Mouse (Mus musculus): ENCODE results near the gene Vasn. TPM values are rescaled to one million over a fixed set of nuclear protein-coding genes. Genes with fewer than 3 reads are reported as not detected.
A peak's percentile ranks its signal among the peaks of the same experiment; 100 is the strongest.

Gene Vasn
- total RNA-seq, 1 experiment = 8.7 TPM

GRCm38 (mm10) chr16:4608532-4609059 lies 31.1 kb upstream of the Vasn start:
- Histone ChIP-seq H3K36me3 (ENCODE audit: control insufficient read depth, insufficient read depth, low read length, poor library complexity, severe bottlenecking) (peaks cover 35% of the 10 kb centered on the region), H3K4me1 (ENCODE audit: control insufficient read depth in 2 of 2, insufficient read depth in 2 of 2, low read length in 2 of 2, poor library complexity in 1 of 2) (peaks cover 8 to 47% of the 10 kb centered on the region in 2 experiments), H3K27ac (ENCODE audit: insufficient read depth, low read depth, low read length, poor library complexity, severe bottlenecking) (no peak overlapping the region), H3K9me3 (ENCODE audit: control insufficient read depth, insufficient read depth, low read depth, low read length) (no peaks in the 10 kb centered on the region), H3K9ac (ENCODE audit: insufficient read depth, low read depth, low read length, poor library complexity, severe bottlenecking) (no peak overlapping the region), H3K4me3 (ENCODE audit: insufficient read depth in 1 of 2, low read depth in 1 of 2, low read length in 2 of 2, poor library complexity in 1 of 2, severe bottlenecking in 1 of 2) (peak overlapping the region in 1 of 2 experiments; percentile 15; a peak in 1 of 4 replicates)
- TF ChIP-seq ZC3H11A (IDR thresholded peaks at IDR 0.05; ENCODE audit: borderline replicate concordance, low read depth, low read length) (no peak), ZNF384 (IDR thresholded peaks at IDR 0.05; ENCODE audit: low read depth, low read length) (no peak), MAFK (IDR thresholded peaks at IDR 0.05; ENCODE audit: insufficient read depth, low read depth, low read length) (no peak), CHD2 (IDR thresholded peaks at IDR 0.05; ENCODE audit: low read depth, low read length) (no peak), HCFC1 (IDR thresholded peaks at IDR 0.05; ENCODE audit: borderline replicate concordance, insufficient read depth, low read length) (no peak)
- no peak for DNase-seq (ENCODE audit: low read depth, low spot score)
- in situ Hi-C loops (cut with MboI; ENCODE audit: low sequenced_read_pairs in 2 of 2, unreplicated experiment in 2 of 2) = no loop called here

GRCm38 (mm10) chr16:4611193-4611592 lies 28.5 kb upstream of the Vasn start:
- H3K9me3 ChIP-seq (ENCODE audit: control insufficient read depth, insufficient read depth, low read depth, low read length) = no peaks in the 10 kb centered on the region
- peaks cover 55% of the 10 kb centered on the region for H3K36me3 ChIP-seq (ENCODE audit: control insufficient read depth, insufficient read depth, low read length, poor library complexity, severe bottlenecking)
- TF ChIP-seq HCFC1 (IDR thresholded peaks at IDR 0.05; ENCODE audit: borderline replicate concordance, insufficient read depth, low read length) = no peak
- no peak for TF ChIP-seq CHD2 (IDR thresholded peaks at IDR 0.05; ENCODE audit: low read depth, low read length)
- no peak for TF ChIP-seq ZC3H11A (IDR thresholded peaks at IDR 0.05; ENCODE audit: borderline replicate concordance, low read depth, low read length)
- no peak for TF ChIP-seq MAFK (IDR thresholded peaks at IDR 0.05; ENCODE audit: insufficient read depth, low read depth, low read length)
- TF ChIP-seq ZNF384 (IDR thresholded peaks at IDR 0.05; ENCODE audit: low read depth, low read length) = no peak
- no peak overlapping the region for H3K27ac ChIP-seq (ENCODE audit: insufficient read depth, low read depth, low read length, poor library complexity, severe bottlenecking)
- in situ Hi-C loops (cut with MboI; ENCODE audit: low sequenced_read_pairs in 2 of 2, unreplicated experiment in 2 of 2) = no loop called here
- H3K9ac ChIP-seq (ENCODE audit: insufficient read depth, low read depth, low read length, poor library complexity, severe bottlenecking) = no peak overlapping the region
- H3K4me3 ChIP-seq (ENCODE audit: insufficient read depth in 1 of 2, low read depth in 1 of 2, low read length in 2 of 2, poor library complexity in 1 of 2, severe bottlenecking in 1 of 2) = no peak overlapping the region
- peaks cover 0 to 21% of the 10 kb centered on the region in 2 experiments for H3K4me1 ChIP-seq (ENCODE audit: control insufficient read depth in 2 of 2, insufficient read depth in 2 of 2, low read length in 2 of 2, poor library complexity in 1 of 2)
- no peak for DNase-seq (ENCODE audit: low read depth, low spot score)

GRCm38 (mm10) chr16:4611676-4612075 lies 28.1 kb upstream of the Vasn start:
- Histone ChIP-seq H3K9me3 (ENCODE audit: control insufficient read depth, insufficient read depth, low read depth, low read length) (no peaks in the 10 kb centered on the region), H3K27ac (ENCODE audit: insufficient read depth, low read depth, low read length, poor library complexity, severe bottlenecking) (no peak overlapping the region), H3K4me3 (ENCODE audit: insufficient read depth in 1 of 2, low read depth in 1 of 2, low read length in 2 of 2, poor library complexity in 1 of 2, severe bottlenecking in 1 of 2) (no peak overlapping the region), H3K4me1 (ENCODE audit: control insufficient read depth in 2 of 2, insufficient read depth in 2 of 2, low read length in 2 of 2, poor library complexity in 1 of 2) (peaks cover 0 to 17% of the 10 kb centered on the region in 2 experiments), H3K9ac (ENCODE audit: insufficient read depth, low read depth, low read length, poor library complexity, severe bottlenecking) (no peak overlapping the region), H3K36me3 (ENCODE audit: control insufficient read depth, insufficient read depth, low read length, poor library complexity, severe bottlenecking) (peaks cover 55% of the 10 kb centered on the region)
- in situ Hi-C loops (cut with MboI; ENCODE audit: low sequenced_read_pairs in 2 of 2, unreplicated experiment in 2 of 2) = no loop called here
- no peak for TF ChIP-seq ZC3H11A (IDR thresholded peaks at IDR 0.05; ENCODE audit: borderline replicate concordance, low read depth, low read length)
- TF ChIP-seq HCFC1 (IDR thresholded peaks at IDR 0.05; ENCODE audit: borderline replicate concordance, insufficient read depth, low read length) = no peak
- no peak for TF ChIP-seq MAFK (IDR thresholded peaks at IDR 0.05; ENCODE audit: insufficient read depth, low read depth, low read length)
- TF ChIP-seq ZNF384 (IDR thresholded peaks at IDR 0.05; ENCODE audit: low read depth, low read length) = no peak
- no peak for TF ChIP-seq CHD2 (IDR thresholded peaks at IDR 0.05; ENCODE audit: low read depth, low read length)
- DNase-seq (ENCODE audit: low read depth, low spot score) = no peak

GRCm38 (mm10) chr16:4613736-4614135 lies 26.0 kb upstream of the Vasn start:
- Histone ChIP-seq H3K36me3 (ENCODE audit: control insufficient read depth, insufficient read depth, low read length, poor library complexity, severe bottlenecking) (peaks cover 51% of the 10 kb centered on the region), H3K9ac (ENCODE audit: insufficient read depth, low read depth, low read length, poor library complexity, severe bottlenecking) (no peak overlapping the region), H3K4me3 (ENCODE audit: insufficient read depth in 1 of 2, low read depth in 1 of 2, low read length in 2 of 2, poor library complexity in 1 of 2, severe bottlenecking in 1 of 2) (no peak overlapping the region), H3K27ac (ENCODE audit: insufficient read depth, low read depth, low read length, poor library complexity, severe bottlenecking) (no peak overlapping the region), H3K4me1 (ENCODE audit: control insufficient read depth in 2 of 2, insufficient read depth in 2 of 2, low read length in 2 of 2, poor library complexity in 1 of 2) (peaks cover 0 to 3% of the 10 kb centered on the region in 2 experiments; a peak in 1 of 4 replicates), H3K9me3 (ENCODE audit: control insufficient read depth, insufficient read depth, low read depth, low read length) (no peaks in the 10 kb centered on the region)
- in situ Hi-C loops (cut with MboI; ENCODE audit: low sequenced_read_pairs in 2 of 2, unreplicated experiment in 2 of 2) = no loop called here
- DNase-seq (ENCODE audit: low read depth, low spot score) = no peak
- TF ChIP-seq ZNF384 (IDR thresholded peaks at IDR 0.05; ENCODE audit: low read depth, low read length) = no peak
- TF ChIP-seq MAFK (IDR thresholded peaks at IDR 0.05; ENCODE audit: insufficient read depth, low read depth, low read length) = no peak
- TF ChIP-seq HCFC1 (IDR thresholded peaks at IDR 0.05; ENCODE audit: borderline replicate concordance, insufficient read depth, low read length) = no peak
- no peak for TF ChIP-seq ZC3H11A (IDR thresholded peaks at IDR 0.05; ENCODE audit: borderline replicate concordance, low read depth, low read length)
- TF ChIP-seq CHD2 (IDR thresholded peaks at IDR 0.05; ENCODE audit: low read depth, low read length) = no peak

All from ES-E14 (cell line).